Mouse (Mus musculus) lung, postnatal 14 days (tissue): ENCODE results near the gene Gars.

Source experiments
- DNase-seq: peaks from one replicate; pipeline ENCODE4 v3.0.0; 2021

Gene Gars

GRCm38 (mm10) chr6:55037799-55038670, at the start of gene Gars:
Gene Gars, plus strand, starts transcription at chr6:55038007.
- DNase-seq, result peak; percentile 88

GRCm38 (mm10) chr6:54988141-54988540, 49.7 kb upstream of the Gars start:
- DNase-seq, result no peak

GRCm38 (mm10) chr6:54991189-54991588, 46.6 kb upstream of the Gars start:
- DNase-seq, result no peak

- no peak for DNase-seq
These were observed 45.7 kb upstream of the Gars start for GRCm38 (mm10) chr6:54992141-54992540.

GRCm38 (mm10) chr6:54992734-54993260, 45.0 kb upstream of the Gars start, which contains the start of gene Ggct:
Gene Ggct, minus strand, starts transcription at chr6:54992950.
- DNase-seq, result peak; percentile 95

- no peak for DNase-seq
These were observed 41.4 kb upstream of the Gars start for GRCm38 (mm10) chr6:54996361-54996760.

GRCm38 (mm10) chr6:54997726-54998125, 40.1 kb upstream of the Gars start:
- no peak for DNase-seq

GRCm38 (mm10) chr6:55001320-55001719, 36.5 kb upstream of the Gars start:
- DNase-seq, result no peak

GRCm38 (mm10) chr6:55002438-55002837, 35.4 kb upstream of the Gars start:
- DNase-seq, result no peak

GRCm38 (mm10) chr6:55003559-55003958, 34.2 kb upstream of the Gars start:
- DNase-seq, result no peak

- DNase-seq, result no peak
These were observed 29.4 kb upstream of the Gars start for GRCm38 (mm10) chr6:55008401-55008800.

GRCm38 (mm10) chr6:55009391-55010230, 28.2 kb upstream of the Gars start:
- no peak for DNase-seq

- DNase-seq, result no peak
These were observed 27.3 kb upstream of the Gars start for GRCm38 (mm10) chr6:55010330-55011091.

- no peak for DNase-seq
These were observed 25.3 kb upstream of the Gars start for GRCm38 (mm10) chr6:55012516-55012915.

GRCm38 (mm10) chr6:55014184-55014583, 23.6 kb upstream of the Gars start:
- DNase-seq, result no peak

- peak; percentile 67 for DNase-seq
These were observed 21.6 kb upstream of the Gars start for GRCm38 (mm10) chr6:55016236-55016635.

- DNase-seq, result peak; percentile 75
These were observed 20.9 kb upstream of the Gars start for GRCm38 (mm10) chr6:55016710-55017583.

- no peak for DNase-seq
These were observed 19.4 kb upstream of the Gars start for GRCm38 (mm10) chr6:55018417-55018816.

- DNase-seq, result no peak
These were observed 16.0 kb upstream of the Gars start for GRCm38 (mm10) chr6:55021806-55022205.

- peak; percentile 30 for DNase-seq
These were observed 10.2 kb upstream of the Gars start for GRCm38 (mm10) chr6:55027642-55028041.

- DNase-seq, result no peak
These were observed 1.1 kb upstream of the Gars start for GRCm38 (mm10) chr6:55036731-55037130.
